Mouse (Mus musculus) forebrain, embryonic 12.5 days (tissue): ENCODE data around the gene Arhgap28. TPM values are rescaled to one million over a fixed set of nuclear protein-coding genes. Genes with fewer than 3 reads are reported as not detected.

Source experiments
- ATAC-seq: fragments of 200-750 bp; cut with Nextera tagmentation; 2 replicates; pipeline ENCODE4 v1.8.0; 2017; ENCODE audit warnings: moderate TSS enrichment; ENCODE audit not compliant: low FRiP score
- H3K27ac ChIP-seq: fragments of 300-500 bp; sonication (generic); 2 replicates; pipeline ENCODE4 v1.5.1; 2016; ENCODE audit warnings: mild to moderate bottlenecking
- H3K27me3 ChIP-seq: fragments of 300-500 bp; sonication (generic); 2 replicates; pipeline ENCODE4 v1.6.1; 2016; ENCODE audit warnings: mild to moderate bottlenecking
- H3K36me3 ChIP-seq: fragments of 300-500 bp; sonication (generic); replicated peaks from 2 replicates; pipeline ENCODE4 v1.6.1; 2016; ENCODE audit warnings: mild to moderate bottlenecking
- H3K4me1 ChIP-seq: fragments of 300-500 bp; sonication (generic); 2 replicates; pipeline ENCODE4 v1.6.1; 2016
- H3K4me2 ChIP-seq: fragments of 300-500 bp; sonication (generic); 2 replicates; pipeline ENCODE4 v1.6.1; 2016; ENCODE audit warnings: mild to moderate bottlenecking, moderate library complexity
- H3K4me3 ChIP-seq: fragments of 300-500 bp; sonication (generic); replicated peaks from 2 replicates; pipeline ENCODE4 v1.5.1; 2016; ENCODE audit warnings: mild to moderate bottlenecking
- H3K9ac ChIP-seq: fragments of 300-500 bp; sonication (generic); 2 replicates; pipeline ENCODE4 v1.6.1; 2016; ENCODE audit warnings: mild to moderate bottlenecking
- H3K9me3 ChIP-seq: fragments of 300-500 bp; sonication (generic); 2 replicates; pipeline ENCODE4 v1.6.1; 2016
- WGBS: fragments of 180-500 bp; shearing (Covaris S2); methylation state at CpG from one replicate; pipeline ENCODE4 v1.1.7; 2016; 5-methylcytosine and 5-hydroxymethylcytosine counted together
- polyA plus RNA-seq: library from polyadenylated mRNA; unstranded; fragments of >200 nt; fragmentation: Nextera tagmentation; extraction: Ambion mirVana; gene quantifications from 2 replicates; pipeline ENCODE4 v1.2.1, GENCODE M21; 2016

Arhgap28 gene
- polyA plus RNA-seq, 1 experiment from 2014 or later = 17.0 TPM

DNA sequence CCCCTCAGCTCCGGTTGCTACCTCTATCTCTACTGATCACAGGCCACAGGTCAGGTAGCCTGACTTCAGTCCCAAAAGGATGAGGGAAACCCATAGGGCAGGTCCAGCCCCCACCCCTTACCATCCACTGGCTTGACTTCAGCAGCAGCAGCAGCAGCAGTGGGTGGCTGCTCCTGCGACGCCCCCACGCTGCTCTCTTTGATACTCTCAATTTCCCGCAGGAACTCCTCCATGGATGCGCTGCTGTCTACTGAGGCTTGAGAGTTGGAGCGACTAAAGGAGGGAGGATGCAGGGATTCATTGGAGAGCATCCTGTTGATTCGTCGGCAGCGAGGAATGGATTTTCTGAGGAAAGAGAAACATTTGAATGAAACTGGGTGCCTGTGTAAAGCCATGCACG is 102.8 kb downstream of the Arhgap28 start:
- no peak overlapping the region for H3K9ac ChIP-seq
- H3K27ac ChIP-seq = no peak overlapping the region
- 77% methylated on average over 11 of the region's 11 CpGs for WGBS

DNA sequence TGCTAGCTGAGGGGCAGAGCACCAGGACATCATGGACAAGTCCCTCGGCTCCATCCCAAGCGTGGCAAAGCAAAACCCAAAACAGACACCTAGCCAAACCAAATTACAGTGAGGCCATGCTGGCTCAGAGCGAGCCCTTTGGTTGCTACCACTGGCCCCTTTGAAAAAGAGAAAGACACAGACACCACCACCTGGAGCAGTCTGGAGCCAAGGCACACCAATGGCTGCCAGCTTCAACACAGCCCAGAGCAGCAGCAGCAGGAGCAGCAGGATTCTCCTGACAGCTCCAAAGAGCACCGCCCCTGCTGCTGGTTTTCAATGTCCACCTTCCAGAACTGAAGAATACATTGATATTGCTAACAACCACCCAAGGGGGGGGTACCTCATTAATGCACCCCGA is 104.5 kb downstream of the Arhgap28 start:
- Histone ChIP-seq H3K27me3 (no peaks in the 10 kb centered on the region), H3K4me3 (no peak overlapping the region), H3K9ac (no peak overlapping the region), H3K4me2 (no peak overlapping the region), H3K9me3 (no peaks in the 10 kb centered on the region), H3K36me3 (no peaks in the 10 kb centered on the region), H3K27ac (no peak overlapping the region), H3K4me1 (no peaks in the 10 kb centered on the region)
- WGBS = 88% methylated on average over 5 of the region's 5 CpGs
- no peak for ATAC-seq

More for the DNA sequence above, 102.8 kb downstream of the Arhgap28 start:
- Histone ChIP-seq H3K9me3 (no peaks in the 10 kb centered on the region), H3K36me3 (no peaks in the 10 kb centered on the region), H3K27me3 (no peaks in the 10 kb centered on the region), H3K4me1 (0 out of 2 replicates have a peak, but pooled peaks cover under 1% of the 10 kb centered on the region), H3K4me3 (no peak overlapping the region), H3K4me2 (no peak overlapping the region)
- ATAC-seq = no peak

DNA sequence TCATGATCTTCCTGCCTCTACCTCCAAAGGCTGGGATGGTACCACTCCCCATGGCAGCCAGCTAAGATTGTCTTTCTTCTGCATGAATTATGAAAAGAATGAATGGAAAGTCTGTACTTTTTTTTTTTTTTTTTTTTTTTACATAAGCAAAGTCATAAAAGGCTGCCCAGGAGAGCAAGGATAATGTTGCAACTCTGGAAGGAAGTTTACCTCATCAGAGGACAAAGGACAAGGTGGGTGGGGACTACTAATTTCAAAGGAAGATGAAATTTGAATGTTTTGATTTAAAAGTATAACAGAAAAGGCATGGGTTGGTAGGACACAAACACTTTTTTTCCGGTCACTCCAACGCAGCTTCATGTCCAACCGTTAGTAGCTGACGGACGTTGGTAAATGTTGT is 107.5 kb downstream of the Arhgap28 start:
- no peaks in the 10 kb centered on the region for H3K36me3 ChIP-seq
- H3K9ac ChIP-seq = no peak overlapping the region
- H3K4me2 ChIP-seq = no peak overlapping the region
- H3K27me3 ChIP-seq = no peaks in the 10 kb centered on the region
- WGBS = 93% methylated on average over 5 of the region's 5 CpGs
- no peaks in the 10 kb centered on the region for H3K9me3 ChIP-seq
- no peak overlapping the region for H3K4me3 ChIP-seq
- ATAC-seq = no peak
- H3K4me1 ChIP-seq = no peaks in the 10 kb centered on the region
- H3K27ac ChIP-seq = no peak overlapping the region

DNA sequence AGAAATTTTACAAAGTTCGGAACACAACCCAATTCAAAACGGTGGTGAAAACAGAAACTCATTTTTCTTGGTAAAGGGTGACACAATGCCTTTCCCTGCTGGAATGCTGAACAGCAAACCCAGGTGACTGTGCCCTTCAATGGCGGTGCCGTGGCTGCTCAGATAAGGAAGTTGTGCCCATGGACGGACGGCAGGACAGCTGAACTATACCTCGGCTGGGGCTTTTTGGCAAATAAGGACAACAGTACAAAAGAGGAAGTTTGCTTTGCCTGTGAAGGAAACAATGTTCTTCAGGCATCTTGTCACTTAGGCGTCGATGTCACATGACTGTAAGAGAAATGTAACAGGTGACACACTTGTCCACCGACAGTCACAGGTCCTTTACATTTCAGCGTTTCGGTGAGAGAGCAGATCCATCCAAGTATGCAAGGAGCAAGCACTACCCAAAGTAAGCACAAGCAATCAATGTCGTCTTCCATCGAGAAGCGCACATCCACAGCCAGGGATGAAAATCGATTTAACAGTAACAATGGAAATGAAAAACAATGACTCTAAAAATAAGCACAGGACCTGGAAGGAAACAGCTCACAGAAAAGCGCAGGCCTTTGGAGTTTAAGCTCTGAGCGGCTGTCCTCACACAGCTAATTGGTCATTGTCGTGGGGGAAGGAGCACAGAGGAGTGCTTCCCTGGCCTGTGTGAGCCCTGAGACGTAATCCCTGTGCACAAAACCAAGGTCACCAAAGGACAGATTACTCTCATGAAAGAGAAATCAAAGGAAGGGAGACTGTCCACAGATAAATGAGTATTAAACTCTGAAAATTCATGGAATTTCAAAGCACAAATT is 114.2 kb downstream of the Arhgap28 start:
- H3K4me1 ChIP-seq = peaks cover 7% of the 10 kb centered on the region; the same call in 1 of the 2 replicates
- no peak for ATAC-seq
- no peak overlapping the region for H3K4me2 ChIP-seq
- H3K4me3 ChIP-seq = no peak overlapping the region
- no peaks in the 10 kb centered on the region for H3K27me3 ChIP-seq
- H3K27ac ChIP-seq = no peak overlapping the region
- H3K9me3 ChIP-seq = no peaks in the 10 kb centered on the region
- WGBS = 49% methylated on average over 20 of the region's 20 CpGs
- no peaks in the 10 kb centered on the region for H3K36me3 ChIP-seq
- no peak overlapping the region for H3K9ac ChIP-seq

DNA sequence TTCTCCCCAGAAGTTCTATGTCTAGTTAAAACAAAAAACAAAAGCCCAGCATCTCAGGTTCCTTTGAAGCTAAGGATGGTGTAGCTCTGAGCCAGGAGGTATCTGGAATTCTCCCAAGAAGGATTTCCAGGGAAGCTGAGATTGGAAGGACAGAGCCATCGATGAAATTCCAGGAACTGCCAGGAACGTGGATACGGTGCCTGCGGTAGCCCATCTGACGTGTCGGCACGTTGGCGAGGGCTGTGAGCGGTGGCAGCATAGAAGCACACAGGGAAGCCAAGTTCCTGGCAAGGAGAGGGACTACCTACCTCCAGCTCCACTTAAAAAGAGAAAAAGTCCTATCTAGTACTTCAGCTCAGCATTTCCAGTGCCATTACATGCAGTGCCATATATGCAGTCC is 115.8 kb downstream of the Arhgap28 start:
- Histone ChIP-seq H3K36me3 (no peaks in the 10 kb centered on the region), H3K4me1 (peaks cover 7% of the 10 kb centered on the region; the same call in 1 of the 2 replicates), H3K27ac (no peak overlapping the region), H3K4me2 (no peak overlapping the region), H3K9ac (no peak overlapping the region), H3K27me3 (no peaks in the 10 kb centered on the region), H3K9me3 (no peaks in the 10 kb centered on the region), H3K4me3 (no peak overlapping the region)
- 96% methylated on average over 9 of the region's 9 CpGs for WGBS
- ATAC-seq = no peak

DNA sequence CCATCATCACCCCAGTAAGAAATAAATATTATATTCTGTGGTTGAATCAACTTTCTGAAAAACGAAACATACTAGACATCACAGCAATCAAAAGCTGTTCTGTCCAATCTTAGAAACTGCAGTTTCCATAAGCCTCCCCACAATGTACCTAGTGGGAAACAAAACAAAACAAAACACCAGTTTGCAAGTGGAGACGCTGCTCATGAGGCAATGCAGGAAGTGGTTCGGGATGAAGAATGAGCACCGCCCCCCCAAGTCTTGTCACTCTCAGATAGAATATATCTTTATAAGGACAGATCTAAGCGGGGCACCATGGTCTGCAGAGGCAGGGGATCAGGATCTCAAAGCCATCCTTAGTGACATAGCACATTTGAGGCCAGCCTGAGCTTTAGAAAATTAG is 117.6 kb downstream of the Arhgap28 start:
- 92% methylated on average over 5 of the region's 5 CpGs for WGBS
- H3K4me2 ChIP-seq = no peak overlapping the region
- no peak for ATAC-seq
- H3K9me3 ChIP-seq = no peaks in the 10 kb centered on the region
- H3K27me3 ChIP-seq = no peaks in the 10 kb centered on the region
- no peaks in the 10 kb centered on the region for H3K36me3 ChIP-seq
- H3K9ac ChIP-seq = no peak overlapping the region
- H3K4me3 ChIP-seq = no peak overlapping the region
- H3K27ac ChIP-seq = no peak overlapping the region
- peaks cover 7% of the 10 kb centered on the region; the same call in 1 of the 2 replicates for H3K4me1 ChIP-seq

DNA sequence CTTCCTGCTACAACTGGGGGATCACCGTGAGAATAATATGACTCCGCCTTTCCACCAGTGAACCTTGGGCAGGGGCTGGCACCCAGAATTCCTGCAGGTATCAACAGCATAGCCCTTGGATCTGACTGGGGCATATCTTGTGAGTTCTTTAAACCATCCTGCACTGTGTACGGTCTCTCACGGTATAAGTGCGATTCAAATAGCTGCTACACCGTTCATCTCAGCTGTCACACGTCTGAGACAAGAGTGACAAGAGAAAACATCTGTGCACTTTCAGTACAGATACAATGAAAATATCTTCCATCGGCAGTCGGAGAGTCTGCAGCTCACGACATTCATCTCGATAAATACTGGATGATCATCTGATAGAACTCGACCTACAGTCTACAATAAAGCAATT is 126.3 kb downstream of the Arhgap28 start:
- H3K9me3 ChIP-seq = no peaks in the 10 kb centered on the region
- no peaks in the 10 kb centered on the region for H3K4me1 ChIP-seq
- ATAC-seq = no peak
- no peaks in the 10 kb centered on the region for H3K36me3 ChIP-seq
- no peak overlapping the region for H3K4me2 ChIP-seq
- no peak overlapping the region for H3K4me3 ChIP-seq
- H3K9ac ChIP-seq = no peak overlapping the region
- H3K27me3 ChIP-seq = no peaks in the 10 kb centered on the region
- H3K27ac ChIP-seq = no peak overlapping the region
- WGBS = 75% methylated on average over 12 of the region's 12 CpGs

DNA sequence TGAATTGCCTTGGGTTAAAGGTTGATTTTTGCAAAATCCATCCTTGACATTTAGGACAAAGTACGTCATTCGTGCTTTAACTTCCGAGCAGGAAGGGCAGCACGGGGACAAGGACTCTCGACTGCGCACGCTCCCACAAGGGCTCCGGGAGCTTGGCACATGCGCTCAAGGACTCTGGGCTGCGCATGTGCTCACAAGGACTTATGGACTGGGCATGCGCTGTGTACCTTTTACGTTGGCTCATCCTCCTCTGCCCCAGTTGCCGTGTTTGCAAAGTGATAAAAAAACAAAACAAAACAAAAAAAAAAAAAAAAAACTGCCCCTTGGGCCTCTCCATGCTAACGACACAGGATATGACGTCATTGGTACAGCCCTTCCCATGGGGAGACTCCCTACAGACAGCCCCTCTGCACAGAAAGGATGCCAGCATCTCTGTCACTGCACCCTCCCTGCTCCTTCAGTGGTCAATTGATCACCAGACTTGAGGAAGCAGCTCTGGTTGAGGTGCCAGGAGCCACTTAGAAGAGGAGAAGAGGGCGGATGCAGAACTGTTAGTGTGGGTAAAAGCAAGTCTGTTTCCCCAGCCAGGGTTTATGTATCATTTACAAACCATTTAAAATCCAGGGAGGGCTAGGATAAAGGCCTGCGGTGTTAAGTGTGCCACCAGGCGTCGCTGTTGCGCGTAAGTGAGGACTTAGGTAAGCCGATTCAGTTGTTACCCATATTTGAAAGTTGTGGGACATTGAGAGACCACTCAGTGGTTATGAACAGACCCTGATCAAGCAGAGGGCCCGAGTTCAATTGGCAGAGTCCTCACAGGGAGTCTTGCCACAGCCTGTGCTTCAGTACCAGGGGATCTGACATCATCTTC is 134.0 kb downstream of the Arhgap28 start:
- Histone ChIP-seq H3K4me2 (no peak overlapping the region), H3K9me3 (no peaks in the 10 kb centered on the region), H3K27ac (no peak overlapping the region), H3K4me1 (no peaks in the 10 kb centered on the region; the same call in 1 of the 2 replicates), H3K36me3 (0 out of 2 replicates have a peak, but pooled peaks cover 5% of the 10 kb centered on the region), H3K27me3 (no peaks in the 10 kb centered on the region), H3K9ac (no peak overlapping the region), H3K4me3 (no peak overlapping the region)
- WGBS = 65% methylated on average over 23 of the region's 23 CpGs
- ATAC-seq = peak; percentile 76

DNA sequence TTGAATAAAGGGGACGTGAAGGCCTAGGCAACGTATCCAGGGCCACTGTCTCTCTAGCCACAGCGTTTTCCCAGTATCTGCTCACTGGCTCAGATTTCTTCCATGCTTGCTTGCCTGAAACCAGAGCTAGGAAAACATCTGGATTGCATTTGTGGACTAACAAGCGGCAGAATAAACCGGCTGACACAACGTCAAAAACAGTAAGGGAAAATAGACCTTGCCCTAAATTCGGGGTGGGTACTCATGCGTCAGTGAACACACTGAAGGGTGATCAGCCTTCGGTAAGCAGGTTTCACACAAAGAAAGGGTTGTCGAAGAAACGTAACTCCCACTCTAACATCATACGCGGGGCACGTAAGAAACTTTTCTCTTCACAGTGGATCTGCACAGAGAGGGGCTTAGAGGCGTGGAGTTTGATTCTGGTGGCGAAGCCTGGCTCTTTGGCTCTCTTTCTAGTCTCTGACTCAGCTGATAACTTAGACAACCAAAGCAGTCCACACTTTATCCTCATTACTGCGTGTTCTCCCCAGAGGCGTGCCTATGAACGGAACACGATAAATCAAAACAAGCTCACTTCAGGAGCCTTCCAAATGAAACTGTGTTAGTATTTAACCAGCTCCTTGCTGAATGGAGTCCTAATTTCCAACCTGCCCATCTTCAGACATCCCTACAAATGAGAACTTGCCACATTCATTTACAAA is 137.2 kb downstream of the Arhgap28 start:
- H3K27me3 ChIP-seq = no peaks in the 10 kb centered on the region
- 0 out of 2 replicates have a peak, but pooled peaks cover 5% of the 10 kb centered on the region for H3K36me3 ChIP-seq
- WGBS = 73% methylated on average over 20 of the region's 20 CpGs
- H3K27ac ChIP-seq = 0 out of 2 replicates have a peak overlapping the region, but pooled peaks have one; percentile 6
- H3K4me1 ChIP-seq = no peaks in the 10 kb centered on the region; the same call in 1 of the 2 replicates
- no peaks in the 10 kb centered on the region for H3K9me3 ChIP-seq
- no peak overlapping the region for H3K4me3 ChIP-seq
- ATAC-seq = no peak
- no peak overlapping the region for H3K4me2 ChIP-seq
- no peak overlapping the region for H3K9ac ChIP-seq

DNA sequence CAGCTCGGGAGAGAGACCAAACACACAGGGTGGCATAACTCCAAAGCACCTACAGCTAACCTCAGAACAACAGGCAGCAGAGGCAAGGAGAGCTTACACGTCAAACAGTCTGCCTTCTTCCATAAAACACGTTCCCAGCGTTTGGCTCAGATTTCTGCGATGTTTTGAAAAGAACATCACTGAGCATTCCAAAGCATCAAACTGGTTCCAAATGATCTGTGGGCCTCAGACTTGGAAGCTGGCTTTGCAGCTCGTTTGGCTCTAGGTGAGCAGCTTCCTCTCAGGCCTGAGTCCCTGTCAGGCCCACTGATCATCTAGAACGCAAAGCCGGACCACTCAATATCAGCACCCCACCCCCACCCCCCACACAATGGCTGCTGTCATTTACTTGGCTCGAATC is 137.9 kb downstream of the Arhgap28 start:
- Histone ChIP-seq H3K4me2 (no peak overlapping the region), H3K36me3 (0 out of 2 replicates have a peak, but pooled peaks cover 5% of the 10 kb centered on the region), H3K9ac (no peak overlapping the region), H3K4me3 (no peak overlapping the region), H3K4me1 (no peaks in the 10 kb centered on the region; the same call in 1 of the 2 replicates), H3K27me3 (no peaks in the 10 kb centered on the region), H3K9me3 (no peaks in the 10 kb centered on the region), H3K27ac (no peak overlapping the region)
- ATAC-seq = no peak
- 76% methylated on average over 9 of the region's 9 CpGs for WGBS

DNA sequence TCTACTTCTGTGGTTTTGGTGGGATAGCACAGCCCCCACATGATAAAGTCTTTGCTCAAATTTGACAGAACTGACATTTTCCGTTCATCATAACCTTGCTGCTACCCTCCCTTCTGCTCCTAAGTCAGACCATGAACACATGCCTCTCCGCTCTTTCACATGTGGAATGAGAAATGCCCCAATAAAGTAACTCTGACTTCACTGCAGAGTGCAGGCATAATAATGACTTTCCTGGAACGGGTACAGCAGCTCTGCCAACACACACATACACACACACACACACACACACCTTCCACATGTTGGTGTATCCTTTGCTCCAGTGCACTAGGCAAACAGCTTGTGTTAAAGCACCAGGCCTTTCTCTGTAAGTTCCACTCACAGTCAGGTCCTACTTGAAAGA is 139.0 kb downstream of the Arhgap28 start:
- Histone ChIP-seq H3K4me2 (no peak overlapping the region), H3K4me1 (no peaks in the 10 kb centered on the region; the same call in 1 of the 2 replicates), H3K36me3 (0 out of 2 replicates have a peak, but pooled peaks cover 5% of the 10 kb centered on the region), H3K27ac (no peak overlapping the region), H3K9ac (no peak overlapping the region), H3K9me3 (no peaks in the 10 kb centered on the region), H3K4me3 (no peak overlapping the region), H3K27me3 (no peaks in the 10 kb centered on the region)
- no peak for ATAC-seq
- WGBS = 89% methylated on average over 3 of the region's 3 CpGs

DNA sequence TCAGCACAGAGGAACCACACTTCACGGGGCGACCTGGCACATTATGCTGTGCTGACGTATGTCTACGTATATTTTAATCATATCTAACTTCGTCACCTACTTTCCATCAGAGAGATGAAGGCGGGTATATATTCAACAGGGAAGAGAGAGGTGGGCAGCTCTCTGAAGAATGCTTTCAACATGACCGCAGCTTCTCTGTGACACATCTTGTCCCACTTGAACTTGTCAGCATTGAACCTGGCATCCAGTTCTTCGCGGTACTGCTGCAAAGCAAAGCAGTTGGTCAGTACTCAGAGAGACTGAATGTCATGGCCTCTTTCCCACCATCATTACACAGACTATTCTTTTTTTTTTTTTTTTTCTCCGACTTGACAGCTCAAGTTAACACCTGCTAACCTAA is 139.6 kb downstream of the Arhgap28 start:
- no peak for ATAC-seq
- H3K27me3 ChIP-seq = no peaks in the 10 kb centered on the region
- no peak overlapping the region for H3K27ac ChIP-seq
- no peaks in the 10 kb centered on the region; the same call in 1 of the 2 replicates for H3K4me1 ChIP-seq
- 93% methylated on average over 10 of the region's 10 CpGs for WGBS
- no peak overlapping the region for H3K4me3 ChIP-seq
- H3K9ac ChIP-seq = no peak overlapping the region
- H3K36me3 ChIP-seq = 0 out of 2 replicates have a peak, but pooled peaks cover 5% of the 10 kb centered on the region
- H3K9me3 ChIP-seq = no peaks in the 10 kb centered on the region
- no peak overlapping the region for H3K4me2 ChIP-seq
